Mouse (Mus musculus) induced T-regulatory cell, adult 2 months (primary cell): ENCODE data around the gene Tmem175.
A peak's percentile ranks its signal among the peaks of the same experiment; 100 is the strongest.

Source experiments
- DNase-seq: peaks from one replicate; pipeline ENCODE4 v3.0.0-alpha.2; 2012; ENCODE audit warnings: low read depth

Gene Tmem175

DNA sequence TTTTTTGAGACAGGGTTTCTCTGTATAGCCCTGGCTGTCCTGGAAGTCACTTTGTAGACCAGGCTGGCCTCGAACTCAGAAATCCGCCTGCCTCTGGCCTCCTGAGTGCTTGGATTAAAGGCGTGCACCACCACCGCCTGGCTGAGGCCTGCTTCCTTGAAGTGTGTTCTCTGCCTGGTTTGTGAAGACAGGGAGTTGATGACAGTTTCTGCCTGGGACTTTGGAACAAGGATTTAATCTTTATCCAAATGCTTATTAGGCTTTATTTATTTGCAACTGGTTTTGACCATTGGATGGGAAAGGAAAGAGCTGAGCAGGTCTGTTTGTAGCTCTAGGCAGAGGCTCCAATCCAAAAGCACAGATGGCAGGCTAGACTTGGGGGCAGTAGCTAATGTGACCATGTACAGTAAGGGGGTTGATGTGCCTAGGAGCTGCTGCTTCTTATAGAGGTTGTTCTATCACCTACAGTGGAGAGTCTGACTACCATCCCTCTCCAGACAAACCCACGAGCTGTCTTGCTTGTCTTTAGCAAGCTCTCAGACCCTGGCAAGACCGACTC lies 48.8 kb downstream of the Tmem175 start:
- DNase-seq, result no peak

DNA sequence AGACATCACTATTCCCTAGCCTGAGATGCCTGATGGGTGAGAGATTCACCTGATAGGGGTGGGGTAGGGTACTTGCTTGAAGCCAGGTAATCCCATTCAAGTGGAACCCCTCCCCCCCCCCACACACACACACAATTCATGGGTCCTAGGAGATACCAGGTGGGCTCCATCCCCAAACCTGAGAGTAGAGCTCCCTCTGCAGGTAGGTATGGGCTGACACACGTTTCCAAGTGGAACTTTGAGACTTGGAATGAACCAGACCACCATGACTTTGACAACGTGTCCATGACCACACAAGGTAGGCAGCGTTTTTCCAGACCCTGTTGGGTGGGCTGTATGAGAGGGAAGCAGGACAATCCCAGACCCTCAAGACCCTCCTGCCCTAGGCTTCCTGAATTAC lies 50.3 kb downstream of the Tmem175 start:
- peak; percentile 22 for DNase-seq

DNA sequence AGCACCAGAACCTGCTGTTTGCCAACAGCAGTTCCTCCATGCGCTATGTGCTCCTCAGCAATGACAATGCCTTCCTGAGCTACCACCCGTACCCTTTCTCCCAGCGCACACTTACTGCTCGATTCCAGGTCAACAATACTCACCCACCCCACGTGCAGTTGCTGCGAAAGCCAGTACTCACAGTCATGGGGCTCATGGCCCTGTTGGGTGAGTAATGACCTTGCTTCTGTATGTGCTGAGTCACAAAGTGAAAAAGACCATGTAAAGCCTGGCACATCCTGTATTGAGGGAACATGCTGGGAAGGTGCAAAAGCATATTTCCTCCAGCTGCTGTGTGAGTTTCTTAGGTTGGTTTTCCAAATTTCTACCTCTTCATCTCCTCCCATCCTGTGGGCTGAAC lies 51.3 kb downstream of the Tmem175 start:
- DNase-seq, result no peak

DNA sequence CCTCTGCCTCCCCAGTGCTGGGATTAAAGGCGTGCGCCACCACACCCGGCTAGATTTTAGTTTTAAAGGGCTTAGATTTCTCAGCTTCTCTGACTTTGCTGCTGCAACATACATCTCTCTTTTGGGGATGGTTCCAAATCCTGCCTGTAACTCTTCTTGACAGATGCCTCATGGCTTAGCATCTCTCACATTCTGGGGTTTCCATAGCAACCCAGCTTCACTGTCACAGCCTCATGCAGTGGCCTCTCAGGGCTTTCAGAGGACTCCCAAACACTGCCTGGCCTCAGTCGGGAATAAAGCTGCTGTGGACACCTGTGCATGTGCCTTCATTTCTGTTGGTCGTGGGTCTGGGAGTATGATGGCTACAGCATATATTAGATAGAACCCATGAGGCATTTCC lies 59.5 kb downstream of the Tmem175 start:
- DNase-seq, result no peak

DNA sequence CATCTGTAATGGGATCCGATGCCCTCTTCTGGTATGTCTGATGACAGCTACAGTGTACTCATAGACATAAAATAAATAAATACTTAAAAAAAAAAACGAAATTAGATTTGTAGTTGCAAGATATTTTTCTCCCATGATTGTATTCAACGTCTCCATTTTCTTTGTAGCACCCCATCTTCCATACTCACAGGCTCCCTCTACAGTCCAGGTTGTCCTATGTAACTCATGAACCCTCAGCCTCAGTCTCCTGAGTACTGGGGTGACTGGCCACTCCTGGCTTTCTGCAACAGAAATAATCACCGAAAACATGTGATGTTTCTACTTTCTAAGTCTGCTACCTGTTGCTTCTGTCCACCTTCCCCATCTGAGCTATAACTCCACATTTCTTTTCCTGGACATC lies 61.6 kb downstream of the Tmem175 start:
- DNase-seq, result peak; percentile 54

DNA sequence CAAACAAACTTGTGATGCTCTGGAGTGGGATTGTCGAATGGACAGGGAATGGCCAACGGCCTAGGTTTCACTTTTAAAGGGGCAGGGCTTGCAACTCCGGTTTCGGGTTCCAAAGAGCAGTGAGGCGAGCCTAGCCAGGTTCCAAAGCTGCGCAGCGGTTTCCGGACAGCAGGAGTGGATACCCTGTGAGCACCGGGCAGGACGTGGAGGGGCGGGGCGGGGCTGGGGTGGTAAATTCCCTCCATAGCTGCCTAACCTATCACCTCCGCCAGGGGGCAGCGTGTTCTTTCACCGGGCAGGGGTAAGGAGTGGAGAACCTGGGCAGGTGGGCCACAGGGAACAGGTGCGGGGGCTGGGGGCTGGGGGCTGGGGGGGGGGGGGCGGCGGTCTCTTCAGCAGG lies 62.7 kb downstream of the Tmem175 start, which contains the start of gene Fgfrl1:
Gene Fgfrl1 (plus strand): TSS at position 112 of the 400 bp plus-strand sequence.
- peak; percentile 89 for DNase-seq

DNA sequence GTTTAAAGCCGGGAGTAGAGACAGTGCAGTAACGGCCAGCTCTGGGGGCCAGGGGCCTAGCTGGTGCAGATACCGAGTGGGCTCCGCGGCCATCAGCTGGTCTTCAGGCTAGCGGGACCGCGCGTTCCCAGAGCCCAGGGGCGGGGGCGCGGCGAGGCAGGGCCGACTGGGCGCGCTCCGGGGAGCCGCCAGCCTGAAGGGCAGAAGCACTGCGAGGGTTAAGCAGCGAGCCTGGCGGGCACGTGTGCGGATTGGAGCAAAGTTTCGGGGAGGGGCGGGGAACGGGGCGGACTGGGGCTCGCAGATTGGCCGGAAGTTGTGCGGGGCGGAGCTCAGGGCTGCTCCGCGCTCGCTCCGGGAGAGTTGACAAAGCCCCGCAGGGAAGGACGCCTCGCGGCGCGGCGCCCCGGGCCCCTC lies 64.3 kb downstream of the Tmem175 start:
- DNase-seq, result peak; percentile 95

DNA sequence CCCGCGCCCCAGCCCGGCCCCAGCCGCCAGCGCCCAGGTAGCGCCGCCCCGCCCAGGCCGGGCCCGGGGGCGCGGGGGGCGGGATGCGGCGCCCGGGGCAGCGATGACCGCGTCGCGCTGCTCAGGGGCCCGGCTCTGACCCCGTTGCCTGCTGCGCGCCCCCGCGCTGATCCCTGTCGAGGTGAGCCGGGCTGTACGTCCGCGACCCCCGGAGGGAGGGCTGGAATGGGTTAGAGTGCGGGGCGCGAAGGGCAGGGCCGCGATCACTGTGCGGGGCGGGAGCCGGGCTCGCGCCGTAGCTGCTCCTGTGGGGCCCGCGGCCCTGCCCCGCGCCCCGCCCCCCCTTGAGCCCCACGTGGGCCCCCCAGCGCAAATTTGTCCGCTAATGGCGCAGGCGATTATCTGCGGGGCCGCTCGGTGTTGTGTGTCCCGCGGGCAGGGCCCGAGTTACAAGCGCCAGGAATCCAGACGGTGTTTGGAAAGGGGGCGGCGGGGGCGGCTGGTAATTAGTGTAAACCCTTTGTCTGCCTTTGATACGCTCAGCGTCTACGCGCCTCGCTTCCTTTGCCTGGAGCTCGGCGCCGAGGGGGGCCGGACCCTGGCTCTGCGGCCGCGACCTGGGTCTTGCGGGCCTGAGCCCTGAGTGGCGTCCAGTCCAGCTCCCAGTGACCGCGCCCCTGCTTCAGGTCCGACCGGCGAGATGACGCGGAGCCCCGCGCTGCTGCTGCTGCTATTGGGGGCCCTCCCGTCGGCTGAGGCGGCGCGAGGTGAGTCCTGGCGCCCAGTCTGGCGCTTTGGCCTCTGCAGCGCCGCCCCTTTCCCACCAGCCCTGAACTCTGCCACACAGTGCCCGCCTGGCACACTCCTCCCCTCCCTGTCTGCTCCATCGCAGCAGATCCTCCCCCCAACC lies 65.0 kb downstream of the Tmem175 start:
- peak; percentile 54 for DNase-seq

DNA sequence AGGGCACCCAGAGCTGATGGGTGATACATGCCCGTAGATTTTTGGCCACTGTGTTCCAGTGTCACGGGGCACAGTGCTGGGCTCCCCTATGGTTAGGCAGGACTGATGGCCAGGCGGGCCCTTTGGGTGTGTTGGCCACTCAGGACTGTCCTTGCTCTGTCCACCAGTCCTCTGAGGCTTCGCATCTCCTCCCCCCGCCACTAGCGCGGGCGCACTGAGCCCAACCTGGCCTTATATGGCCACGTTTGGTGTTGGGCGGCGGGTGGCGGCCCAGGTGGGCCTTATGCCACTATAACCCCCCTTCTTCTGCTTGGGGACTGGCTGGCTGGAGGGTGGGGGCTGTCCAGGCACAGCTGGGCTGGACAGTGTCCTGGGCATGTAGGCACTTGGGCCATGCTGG lies 66.3 kb downstream of the Tmem175 start:
- DNase-seq, result no peak

DNA sequence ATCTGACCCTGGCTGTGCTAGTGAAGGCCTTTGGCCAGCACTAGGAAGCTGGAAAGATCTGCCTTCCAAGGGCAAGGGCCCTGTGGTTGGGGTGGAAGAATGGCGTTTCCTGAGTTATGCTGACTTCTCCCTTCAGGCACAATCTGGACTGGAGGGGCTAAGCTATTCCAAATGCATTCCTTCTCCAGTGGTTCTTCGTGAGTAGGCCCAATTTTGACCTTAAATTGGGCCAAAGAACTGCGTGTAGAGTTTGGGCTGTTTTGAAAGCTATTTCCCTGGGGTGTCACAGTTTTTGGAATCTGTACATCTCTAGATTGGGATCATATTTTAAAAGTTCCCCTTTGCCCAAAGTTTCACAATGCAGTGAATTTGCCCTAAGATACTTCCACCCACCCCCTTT lies 67.0 kb downstream of the Tmem175 start:
- DNase-seq, result no peak

DNA sequence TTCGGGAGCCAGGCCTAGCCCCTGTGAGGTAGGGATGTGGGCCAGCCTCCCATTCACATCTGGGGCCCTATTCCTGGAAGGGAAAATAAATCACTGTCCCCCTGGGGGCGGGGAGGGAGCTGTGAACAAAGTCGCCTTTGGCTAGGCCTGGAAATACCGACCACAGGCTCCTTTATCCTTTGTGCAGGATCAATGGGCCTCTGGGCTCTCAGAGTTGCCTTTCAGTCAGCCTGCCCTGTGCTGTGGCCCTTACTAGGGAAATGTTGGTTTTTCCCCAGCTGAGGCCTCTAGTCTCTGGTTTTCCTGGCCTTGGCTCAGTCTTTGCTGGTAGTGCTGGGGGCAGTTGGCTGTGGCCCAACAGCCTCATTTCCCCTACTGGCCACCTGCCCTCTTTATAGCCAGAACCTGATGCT lies 67.8 kb downstream of the Tmem175 start:
- DNase-seq, result no peak
